24 mouse cellular contexts compared by ENCODE assay signal in the genomic region with DNA sequence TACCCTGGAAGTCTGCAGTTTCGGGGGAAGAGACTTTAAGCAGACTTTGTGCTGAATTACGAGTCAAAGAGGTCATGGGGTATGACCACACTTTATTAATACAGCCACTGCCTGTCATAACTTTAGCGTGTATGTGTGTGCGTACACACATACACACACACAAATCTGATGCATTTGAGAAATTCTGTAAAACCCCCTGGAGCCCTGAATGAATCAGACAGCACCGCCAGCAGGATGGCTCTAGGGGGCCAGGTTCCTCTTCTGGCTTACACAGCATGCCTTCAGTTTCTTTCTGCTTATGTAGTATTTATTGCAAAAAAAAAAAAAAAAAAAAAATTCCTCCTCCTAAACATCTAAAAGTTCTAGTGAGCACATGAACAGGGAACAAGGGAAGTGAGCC.
A peak's percentile ranks its signal among the peaks of the same experiment; 100 is the strongest.
DNase-seq lines count a peak whose midpoint lies in the region; ATAC-seq lines count a peak whose summit lies in the region.
"Had no signal": no experiment of that assay in that cellular context is flagged by ENCODE, and none has a peak within 500 bp of the region (broad histone marks: within the 10 kb centered on the region; RNA-seq: fewer than 3 reads in every experiment).

No protein-coding gene starts in this region.

- peak; percentile 2 for DNase-seq in layer of hippocampus, adult 9-11 months
- no peak for DNase-seq in layer of hippocampus, adult 11-12 months (ENCODE audit: low spot score)
- DNase-seq in A20 (ENCODE audit: low read depth, low spot score), result peak; percentile 52
- no peak for DNase-seq in retina, embryonic 14.5 days (ENCODE audit: low spot score)
- DNase-seq in lung, postnatal 25 days (ENCODE audit: low spot score), result no peak
- DNase-seq in left cerebral cortex, postnatal 14 days (ENCODE audit: low spot score in 2 of 2), result no peak
- DNase-seq: adrenal gland, adult 2 months; adrenal gland, postnatal 36 days; cerebellum, adult 11 months; cerebellum, adult 9-10 months; gastrocnemius, postnatal 10 days; heart, postnatal 36 days; kidney, adult 9 months; kidney, postnatal 10 days; lung, postnatal 4 days; thymus, adult 18-20 months; thymus, postnatal 25 days had no signal

- intact Hi-C loops in left cerebral cortex, postnatal 14 days (cut with DNase I), result no loop called here

- peak; percentile 76 for ATAC-seq in granulocyte monocyte progenitor cell, adult 5-6 weeks (replicated peaks; ENCODE audit: poor library complexity, severe bottlenecking)
- ATAC-seq in megakaryocyte progenitor cell, adult 5-6 weeks (replicated peaks; ENCODE audit: poor library complexity), result peak; percentile 59
- ATAC-seq: activated CD4-positive, CD25-positive, alpha-beta regulatory T cell, adult 4 months; CD4-positive, CD25-positive, alpha-beta regulatory T cell, adult 4 months; forebrain, embryonic 16.5 days; intestine, postnatal 0 days; midbrain, embryonic 16.5 days had no signal

Comparison
In these comparisons a context has a peak if more than half of its experiments do, and no peak if none do; other contexts are left out.
1. DNase-seq: peak in layer of hippocampus, adult 9-11 months (single experiment) and A20 (single experiment); none in layer of hippocampus, adult 11-12 months (single experiment), retina, embryonic 14.5 days (single experiment), lung, postnatal 25 days (single experiment) and left cerebral cortex, postnatal 14 days (0 of 2).